Mouse (Mus musculus) intestine, postnatal 0 days (tissue): Measurements from ENCODE around the gene Dpf1. TPM values are rescaled to one million over a fixed set of nuclear protein-coding genes. Genes with fewer than 3 reads are reported as not detected.
A peak's percentile ranks its signal among the peaks of the same experiment; 100 is the strongest.

Source experiments
- ATAC-seq: fragments of 200-750 bp; cut with Nextera tagmentation; 2 replicates; pipeline ENCODE4 v1.8.0; 2017; ENCODE audit warnings: mild to moderate bottlenecking, moderate TSS enrichment, moderate library complexity
- H3K27ac ChIP-seq: fragments of 300-500 bp; sonication (generic); 2 replicates; pipeline ENCODE4 v1.5.1; 2014; ENCODE audit warnings: mild to moderate bottlenecking, low read depth, low read length, moderate library complexity
- H3K27me3 ChIP-seq: fragments of 300-500 bp; sonication (generic); replicated peaks from 2 replicates; pipeline ENCODE4 v1.6.1; 2014; ENCODE audit warnings: low read length, mixed read lengths; ENCODE audit not compliant: control insufficient read depth, insufficient read depth
- H3K36me3 ChIP-seq: fragments of 300-500 bp; sonication (generic); 2 replicates; pipeline ENCODE4 v1.6.1; 2014; ENCODE audit warnings: mild to moderate bottlenecking, moderate library complexity; ENCODE audit not compliant: control insufficient read depth, insufficient read depth
- H3K4me1 ChIP-seq: fragments of 300-500 bp; sonication (generic); replicated peaks from 2 replicates; pipeline ENCODE4 v1.6.1; 2014; ENCODE audit warnings: antibody characterized with exemption, low read length, mixed read lengths; ENCODE audit not compliant: control insufficient read depth, insufficient read depth
- H3K4me2 ChIP-seq: fragments of 300-500 bp; sonication (generic); replicated peaks from 2 replicates; pipeline ENCODE4 v1.6.1; 2014; ENCODE audit warnings: low read depth, mild to moderate bottlenecking, moderate library complexity
- H3K4me3 ChIP-seq: fragments of 300-500 bp; sonication (generic); 2 replicates; pipeline ENCODE4 v1.5.1; 2014; ENCODE audit warnings: low read depth, low read length
- H3K9ac ChIP-seq: fragments of 300-500 bp; sonication (generic); 2 replicates; pipeline ENCODE4 v1.6.1; 2014; ENCODE audit warnings: mild to moderate bottlenecking, low read depth, low read length
- H3K9me3 ChIP-seq: fragments of 300-500 bp; sonication (generic); 2 replicates; pipeline ENCODE4 v1.6.1; 2016; ENCODE audit warnings: mixed run types; ENCODE audit not compliant: control insufficient read depth
- CTCF ChIP-seq: sonication (generic); IDR thresholded peaks from 2 replicates; pipeline ENCODE4 v1.5.1; 2016; ENCODE audit warnings: low read depth, mild to moderate bottlenecking, control low read depth, antibody characterized with exemption, moderate library complexity
- WGBS: fragments of 180-500 bp; shearing (Covaris S2); extraction: QIAGEN DNeasy Blood & Tissue Kit; methylation state at CpG from one replicate; pipeline ENCODE4 v1.1.7; 2014; 5-methylcytosine and 5-hydroxymethylcytosine counted together
- polyA plus RNA-seq: library from polyadenylated mRNA; unstranded; fragments of >200 nt; fragmentation: Nextera tagmentation; extraction: Ambion mirVana; gene quantifications from 2 replicates; pipeline ENCODE4 v1.2.1, GENCODE M21; 2015

Dpf1 gene
- polyA plus RNA-seq, 1 experiment from 2014 or later: 1.7 TPM

- H3K4me1 ChIP-seq: peaks cover 6% of the 10 kb centered on the region; the same call in 1 of the 2 replicates
These were observed 15.9 kb downstream of the Dpf1 start for GRCm38 (mm10) chr7:29319337-29320307.

GRCm38 (mm10) chr7:29327087-29327486 lies 23.3 kb downstream of the Dpf1 start:
- no peak overlapping the region for H3K27ac ChIP-seq
- H3K36me3 ChIP-seq: peaks cover 86% of the 10 kb centered on the region
- 85% methylated on average over 6 of the region's 6 CpGs for WGBS
- no peak overlapping the region for H3K4me2 ChIP-seq
- no peaks in the 10 kb centered on the region for H3K9me3 ChIP-seq
- H3K27me3 ChIP-seq: no peaks in the 10 kb centered on the region
- no peak overlapping the region for H3K4me3 ChIP-seq
- no peak overlapping the region for H3K9ac ChIP-seq
- ATAC-seq: no peak
- H3K4me1 ChIP-seq: no peaks in the 10 kb centered on the region
- no peak for TF ChIP-seq CTCF

More at GRCm38 (mm10) chr7:29319337-29320307, 15.9 kb downstream of the Dpf1 start:
- H3K4me2 ChIP-seq: peak overlapping the region; percentile 49
- H3K36me3 ChIP-seq: peaks cover 36% of the 10 kb centered on the region
- 23% methylated on average over 19 of the region's 19 CpGs for WGBS
- H3K9ac ChIP-seq: 0 out of 2 replicates have a peak overlapping the region, but pooled peaks have one; percentile 11
- H3K4me3 ChIP-seq: peak overlapping the region; percentile 11; the same call in 1 of the 2 replicates
- no peak for ATAC-seq
- TF ChIP-seq CTCF: peak; percentile 49
- H3K27me3 ChIP-seq: no peaks in the 10 kb centered on the region
- peak overlapping the region; percentile 50 for H3K27ac ChIP-seq
- no peaks in the 10 kb centered on the region for H3K9me3 ChIP-seq

- Histone ChIP-seq H3K4me1 (no peaks in the 10 kb centered on the region), H3K4me3 (no peak overlapping the region), H3K9ac (no peak overlapping the region), H3K4me2 (no peak overlapping the region), H3K27ac (no peak overlapping the region), H3K27me3 (no peaks in the 10 kb centered on the region), H3K36me3 (peaks cover 82% of the 10 kb centered on the region), H3K9me3 (no peaks in the 10 kb centered on the region)
- WGBS: 91% methylated on average over 16 of the region's 16 CpGs
- TF ChIP-seq CTCF: no peak
- ATAC-seq: no peak
These were observed 25.2 kb downstream of the Dpf1 start for GRCm38 (mm10) chr7:29328984-29329383.

- Histone ChIP-seq H3K9me3 (no peaks in the 10 kb centered on the region), H3K27me3 (no peaks in the 10 kb centered on the region), H3K4me3 (no peak overlapping the region), H3K9ac (no peak overlapping the region), H3K27ac (0 out of 2 replicates have a peak overlapping the region, but pooled peaks have one; percentile 35), H3K4me1 (no peaks in the 10 kb centered on the region), H3K36me3 (peaks cover 72% of the 10 kb centered on the region), H3K4me2 (no peak overlapping the region)
- peak; percentile 64 for ATAC-seq
- WGBS: 43% methylated on average over 6 of the region's 7 CpGs
- TF ChIP-seq CTCF: no peak
These were observed 30.4 kb downstream of the Dpf1 start for GRCm38 (mm10) chr7:29334156-29334555.

GRCm38 (mm10) chr7:29335276-29335675 lies 31.5 kb downstream of the Dpf1 start:
- Histone ChIP-seq H3K27ac (no peak overlapping the region), H3K4me2 (no peak overlapping the region), H3K27me3 (no peaks in the 10 kb centered on the region), H3K36me3 (peaks cover 61% of the 10 kb centered on the region), H3K9me3 (no peaks in the 10 kb centered on the region), H3K4me3 (no peak overlapping the region), H3K4me1 (0 out of 2 replicates have a peak, but pooled peaks cover 3% of the 10 kb centered on the region), H3K9ac (no peak overlapping the region)
- ATAC-seq: no peak
- TF ChIP-seq CTCF: peak; percentile 54

GRCm38 (mm10) chr7:29335841-29336671 lies 32.3 kb downstream of the Dpf1 start:
- Histone ChIP-seq H3K4me1 (0 out of 2 replicates have a peak, but pooled peaks cover 3% of the 10 kb centered on the region), H3K27me3 (no peaks in the 10 kb centered on the region), H3K36me3 (peaks cover 61% of the 10 kb centered on the region), H3K9ac (no peak overlapping the region), H3K9me3 (no peaks in the 10 kb centered on the region), H3K4me3 (no peak overlapping the region), H3K4me2 (no peak overlapping the region), H3K27ac (no peak overlapping the region)
- TF ChIP-seq CTCF: no peak
- ATAC-seq: no peak
- WGBS: 81% methylated on average over 6 of the region's 6 CpGs
